Mouse (Mus musculus) retina, postnatal 1 day (tissue): ENCODE data around the gene Zar1l.
"Not testable (repeated sequence)": the region's sequence is repeated elsewhere in the genome, so short reads cannot be mapped to it uniquely, and the experiment has no call there.

Source experiments
- DNase-seq: peaks from one replicate; pipeline ENCODE4 v3.0.0-alpha.2; 2012

Gene Zar1l

DNA sequence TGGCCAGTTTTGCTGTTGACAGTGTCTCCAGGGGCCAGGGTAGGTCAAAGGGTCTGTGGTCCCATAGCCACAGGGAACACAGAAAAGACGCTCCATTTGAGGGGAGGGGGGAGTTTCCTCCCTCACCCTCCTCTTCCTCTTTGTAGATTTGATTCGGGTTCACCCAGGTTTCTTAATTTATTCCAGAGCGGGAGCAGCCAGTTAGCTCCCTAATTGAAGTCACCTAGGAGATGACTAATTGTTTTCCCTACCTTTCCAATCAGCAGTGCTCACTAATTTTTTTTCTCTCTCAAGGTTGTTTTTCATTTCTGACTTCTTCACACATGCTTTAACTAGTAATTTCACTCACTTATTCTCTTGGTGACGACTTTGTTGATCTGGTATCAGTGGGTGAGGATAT lies at the start of gene Zar1l:
Zar1l (minus strand) TSS at position 101 of the 400 bp plus-strand sequence.
- no peak for DNase-seq

DNA sequence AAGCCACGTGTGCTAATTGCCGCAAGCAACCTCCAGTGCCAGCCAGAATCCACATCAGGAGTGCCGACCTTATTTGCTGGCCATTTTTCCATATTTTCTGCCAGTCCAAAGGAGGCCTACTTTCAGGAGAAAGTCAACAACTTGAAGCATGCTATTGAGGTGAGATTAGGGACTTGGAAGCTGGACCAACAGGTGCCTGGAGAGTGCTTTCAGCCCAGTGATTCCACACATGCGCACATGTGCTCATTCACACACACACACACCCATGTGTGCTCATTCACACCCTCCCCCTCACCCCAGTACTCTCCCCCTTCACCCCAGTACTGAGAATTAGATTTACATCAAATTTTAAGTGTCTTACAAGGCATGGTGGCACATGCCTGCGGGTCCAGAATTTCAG lies 49.0 kb upstream of the Zar1l start:
- no peak for DNase-seq

DNA sequence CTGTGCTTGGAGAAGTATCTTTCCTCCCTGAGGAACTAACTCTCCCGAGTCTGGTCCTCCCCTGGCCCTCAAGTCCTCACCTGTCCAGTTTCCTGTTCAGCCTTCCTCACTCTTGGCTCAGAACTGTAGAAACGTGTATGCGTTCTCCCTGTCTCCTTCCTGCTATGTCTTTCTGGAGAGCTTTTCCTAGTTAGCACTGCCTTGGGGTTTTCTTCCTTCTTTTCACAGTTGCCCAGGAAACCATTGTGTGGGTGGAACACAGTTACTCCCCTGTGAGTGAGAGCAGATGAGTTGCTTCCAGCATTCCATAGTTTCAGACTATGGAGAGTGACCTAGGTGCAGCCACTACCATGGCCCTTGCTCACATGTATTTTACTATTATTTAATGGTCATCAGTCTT lies 48.3 kb upstream of the Zar1l start:
- no peak for DNase-seq

GRCm38 (mm10) chr5:150564426-150564825 lies 46.5 kb upstream of the Zar1l start:
- no peak for DNase-seq

GRCm38 (mm10) chr5:150561783-150562182 lies 43.8 kb upstream of the Zar1l start:
- DNase-seq, result no peak

DNA sequence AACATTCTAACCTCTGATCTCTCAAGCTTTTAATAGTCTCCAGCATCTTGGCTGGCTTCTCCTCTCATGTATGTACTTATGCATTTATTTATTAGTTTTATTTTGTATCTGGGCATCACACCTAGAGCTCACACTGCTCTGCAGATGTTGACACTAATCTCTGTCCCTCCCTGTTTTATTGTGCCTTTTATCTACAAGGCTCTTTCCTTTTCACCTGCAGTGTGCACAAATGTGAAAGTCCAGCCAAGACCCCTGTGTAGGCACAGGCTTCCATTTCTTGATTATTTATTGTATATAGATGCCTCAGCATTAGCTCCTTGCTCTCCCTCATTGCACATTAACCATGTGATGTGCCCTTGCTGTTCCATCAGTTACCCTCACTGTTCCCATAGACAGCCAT lies 43.4 kb upstream of the Zar1l start:
- DNase-seq, result no peak

GRCm38 (mm10) chr5:150560851-150561250 lies 42.9 kb upstream of the Zar1l start:
- no peak for DNase-seq

- DNase-seq, result peak; percentile 6
Measured at GRCm38 (mm10) chr5:150559519-150560103, 41.6 kb upstream of the Zar1l start.

DNA sequence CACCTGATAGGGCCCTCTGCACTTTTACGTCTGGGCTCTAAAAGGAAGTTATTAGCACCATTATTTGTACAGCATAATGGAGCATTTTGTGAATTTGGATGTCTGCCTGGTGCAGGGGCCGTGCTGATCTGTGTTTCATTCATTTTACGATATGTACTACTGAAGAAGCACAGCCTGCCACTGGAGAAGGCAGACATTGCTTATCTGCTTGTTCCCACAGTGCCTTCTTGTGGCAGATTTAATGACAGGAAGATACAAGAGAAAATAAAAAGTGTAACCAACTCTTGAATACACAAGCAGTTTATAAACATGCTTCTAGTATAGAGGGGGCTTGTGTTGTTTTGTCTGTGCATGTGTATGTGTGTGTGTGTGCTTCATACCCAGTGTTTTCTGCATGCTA lies 33.7 kb upstream of the Zar1l start:
- no peak for DNase-seq

GRCm38 (mm10) chr5:150543184-150543583 lies 25.2 kb upstream of the Zar1l start:
- DNase-seq, result no peak

GRCm38 (mm10) chr5:150541302-150541701 lies 23.3 kb upstream of the Zar1l start:
- no peak for DNase-seq

- no peak for DNase-seq
Measured at GRCm38 (mm10) chr5:150525239-150525638, 7.3 kb upstream of the Zar1l start.

DNA sequence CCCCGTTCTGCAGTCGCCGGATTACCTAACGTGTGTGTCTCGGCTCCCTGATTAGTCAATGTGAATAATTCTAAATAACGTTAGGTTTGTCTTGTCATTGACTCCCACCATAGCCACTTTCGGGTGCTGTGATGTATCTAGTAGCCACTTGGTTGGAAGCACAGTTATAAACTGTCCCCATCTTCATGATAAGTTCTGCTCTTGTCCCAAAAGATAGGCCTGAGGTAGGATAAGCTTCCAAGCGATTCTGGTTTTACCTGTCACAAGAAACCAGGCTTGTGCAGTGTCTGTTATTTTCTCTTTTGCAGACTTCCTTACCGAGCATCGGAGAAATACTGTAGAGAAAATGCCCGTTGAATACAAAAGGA lies 4.9 kb upstream of the Zar1l start:
- DNase-seq, result no peak

DNA sequence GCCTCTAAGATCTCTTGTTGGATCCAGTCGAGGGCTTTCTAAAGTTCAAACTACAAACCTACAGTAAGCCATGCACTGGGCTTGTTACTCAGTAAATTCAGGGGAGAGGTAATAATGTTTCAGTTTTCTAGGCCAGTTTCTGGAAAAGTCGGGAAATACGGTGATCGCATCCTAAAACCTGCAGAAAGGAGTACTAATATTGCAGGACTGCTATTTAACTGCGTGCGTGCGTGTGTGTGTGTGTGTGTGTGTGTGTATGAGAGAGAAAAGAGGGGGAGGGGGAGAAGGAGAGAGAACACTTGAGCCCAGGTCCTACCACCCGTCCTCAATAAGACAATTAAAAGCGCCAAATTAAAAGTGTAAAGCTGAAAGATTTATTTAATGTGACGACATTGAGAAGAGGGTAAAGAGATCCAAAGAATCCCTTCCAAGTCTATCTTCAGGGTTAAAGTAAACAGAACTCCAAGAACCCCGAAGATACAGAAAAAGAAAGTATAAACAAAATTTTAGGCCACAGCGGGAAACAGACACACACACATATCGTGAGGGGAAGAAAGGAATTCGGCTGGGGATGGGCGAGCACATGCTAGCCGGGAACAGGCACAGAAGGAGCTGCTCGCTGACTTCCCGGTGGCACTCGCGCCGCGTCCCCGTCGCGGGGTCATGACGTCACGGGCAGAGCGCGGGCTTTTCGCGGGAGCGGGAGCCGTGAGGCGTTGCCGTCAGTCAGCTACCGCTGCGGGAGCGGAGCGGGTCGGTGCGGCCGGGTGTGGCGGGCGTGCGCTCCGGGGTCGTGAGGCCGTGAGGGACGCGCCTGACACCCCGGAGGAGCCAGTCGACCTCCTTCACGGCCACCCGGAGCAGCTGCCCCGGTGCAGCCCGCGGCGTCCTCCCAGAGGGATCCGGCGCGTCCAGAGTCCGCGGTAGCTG lies 4.2 kb upstream of the Zar1l start, which contains the start of gene Brca2:
Brca2 (plus strand) TSS at position 694 of the 930 bp plus-strand sequence.
- peak; percentile 95 for DNase-seq

GRCm38 (mm10) chr5:150519551-150519950 lies 1.6 kb upstream of the Zar1l start:
- DNase-seq, result peak; percentile 34

DNA sequence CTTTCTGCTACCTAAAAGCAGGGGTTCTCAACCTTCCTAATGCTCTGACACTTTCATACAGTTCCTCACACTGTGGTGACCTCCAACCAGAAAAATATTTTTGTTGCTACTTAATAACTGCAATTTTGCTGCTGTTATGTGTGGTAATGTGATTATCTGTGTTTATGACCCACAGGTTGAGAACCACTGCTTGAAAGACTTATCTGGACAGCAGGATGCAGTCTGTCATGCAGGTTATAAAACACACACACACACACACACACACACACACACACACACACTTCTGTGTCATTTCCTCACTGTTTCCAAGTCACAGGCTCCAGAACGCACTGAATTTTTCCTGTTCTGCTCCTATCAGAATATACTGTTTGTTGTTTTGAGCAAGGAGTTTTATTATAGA lies 3.9 kb downstream of the Zar1l start:
- no peak for DNase-seq

GRCm38 (mm10) chr5:150513264-150513663 lies 4.7 kb downstream of the Zar1l start:
- no peak for DNase-seq

DNA sequence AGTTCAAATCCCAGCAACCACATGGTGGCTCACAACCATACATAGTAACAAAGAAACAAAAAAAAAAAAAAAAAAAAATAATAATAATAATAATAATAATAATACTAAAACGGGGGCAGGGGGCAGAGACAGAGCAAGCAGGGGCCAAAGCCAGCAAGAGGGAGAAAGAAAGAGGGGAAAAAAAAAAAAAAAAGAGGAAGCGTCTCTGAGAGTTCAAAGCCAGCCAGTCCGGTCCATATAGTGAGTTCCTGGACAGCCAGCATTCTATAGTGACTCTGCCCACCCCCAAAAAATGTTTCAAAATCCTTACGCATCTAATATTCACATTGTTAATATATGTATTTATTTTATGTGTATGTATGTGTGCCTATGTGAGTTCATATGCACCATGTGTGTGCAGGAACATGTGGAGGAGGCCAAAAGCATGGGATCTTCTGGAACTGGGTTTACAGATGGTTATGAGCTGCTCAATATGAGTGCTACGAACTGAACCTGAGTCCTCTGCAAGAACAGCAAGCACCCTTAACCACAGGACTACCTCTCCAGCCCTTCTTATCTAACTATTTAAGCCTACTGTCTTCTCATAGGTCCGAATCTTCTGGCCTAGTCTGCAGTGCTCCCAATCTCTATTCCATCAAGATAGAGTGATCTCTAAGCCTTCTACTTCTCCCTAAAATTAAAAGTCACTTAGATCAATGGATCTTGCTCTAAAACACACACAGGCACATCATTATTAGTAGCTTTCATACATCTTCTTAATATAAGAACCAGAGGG lies 7.3 kb downstream of the Zar1l start:
- no peak for DNase-seq

DNA sequence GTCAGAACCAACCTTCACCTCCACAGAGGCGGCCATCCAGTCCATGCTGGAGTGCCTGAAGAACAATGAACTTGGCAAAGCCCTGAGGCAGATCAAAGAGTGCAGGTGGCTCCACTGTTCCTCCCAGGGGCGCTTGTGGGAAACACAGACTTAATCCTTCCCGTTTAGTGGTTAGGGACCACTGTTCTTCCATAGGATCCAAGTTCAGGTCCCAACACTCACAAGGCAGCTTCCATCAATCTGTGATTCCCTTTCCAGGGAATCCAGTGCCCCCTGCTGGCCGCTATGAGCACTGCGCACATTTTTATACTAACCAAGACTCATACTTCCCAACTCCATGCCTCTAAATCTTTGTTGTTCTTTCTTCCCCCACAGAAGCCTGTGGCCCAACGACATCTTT lies 22.2 kb downstream of the Zar1l start:
- DNase-seq, result peak; percentile 32

GRCm38 (mm10) chr5:150491573-150492173 lies 26.3 kb downstream of the Zar1l start:
- not testable (repeated sequence) for DNase-seq

GRCm38 (mm10) chr5:150490821-150491220 lies 27.1 kb downstream of the Zar1l start:
- no peak for DNase-seq

DNA sequence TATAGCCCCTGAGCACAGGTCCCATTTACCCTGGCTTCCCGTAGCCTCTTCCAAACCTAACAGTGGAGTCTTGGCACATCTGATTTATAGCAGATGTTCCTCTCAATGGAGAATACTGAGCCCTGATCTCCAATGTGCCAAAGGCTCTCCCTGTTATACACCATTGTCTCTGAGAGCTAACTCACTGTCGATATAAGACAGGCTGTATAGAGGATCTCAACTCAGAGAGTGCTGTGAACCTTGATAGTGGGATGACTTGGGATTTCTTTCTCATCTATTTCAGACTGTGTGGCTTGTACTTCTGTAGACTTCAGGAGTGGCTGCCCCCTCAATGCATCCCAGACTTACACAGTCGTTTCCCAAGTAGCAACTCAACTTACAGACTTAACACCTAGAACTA lies 27.7 kb downstream of the Zar1l start:
- no peak for DNase-seq

- peak; percentile 35 for DNase-seq
Measured at GRCm38 (mm10) chr5:150485198-150485597, 32.8 kb downstream of the Zar1l start.
